Mouse (Mus musculus): Measurements from ENCODE around the gene Apaf1. TPM values are rescaled to one million over a fixed set of nuclear protein-coding genes. Genes with fewer than 3 reads are reported as not detected.

Apaf1 gene
- polyA plus RNA-seq, 1 experiment from 2014 or later, result 31.6 TPM

DNA sequence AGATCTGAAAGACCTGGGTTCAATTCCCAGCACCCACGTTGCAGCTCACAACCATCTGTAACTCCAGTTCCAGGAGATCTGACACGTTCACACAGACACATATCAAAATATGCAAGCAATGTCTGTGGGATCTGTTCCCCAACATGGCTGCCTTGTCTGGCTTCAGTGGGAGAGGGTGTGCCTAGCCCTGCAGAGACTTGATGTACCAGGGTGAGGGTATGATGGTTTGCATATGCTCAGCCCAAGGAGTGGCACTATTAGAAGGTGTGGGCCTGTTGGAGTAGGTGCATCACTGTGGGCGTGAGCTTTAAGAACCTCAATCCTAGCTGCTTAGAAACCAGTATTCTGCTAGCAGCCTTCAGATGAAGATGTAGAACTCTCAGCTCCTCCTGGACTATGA lies 23.4 kb upstream of the Apaf1 start:
- H3K9ac ChIP-seq, result no peak overlapping the region
- no peaks in the 10 kb centered on the region for H3K36me3 ChIP-seq (replicated peaks)
- H3K9me3 ChIP-seq, result no peaks in the 10 kb centered on the region
- no peak overlapping the region for H3K4me3 ChIP-seq (replicated peaks)
- 83% methylated on average over 3 of the region's 3 CpGs for WGBS
- no peaks in the 10 kb centered on the region for H3K4me1 ChIP-seq
- ATAC-seq (ENCODE audit: low FRiP score), result no peak
- no peak overlapping the region for H3K4me2 ChIP-seq
- H3K27ac ChIP-seq, result no peak overlapping the region
- no peaks in the 10 kb centered on the region for H3K27me3 ChIP-seq

DNA sequence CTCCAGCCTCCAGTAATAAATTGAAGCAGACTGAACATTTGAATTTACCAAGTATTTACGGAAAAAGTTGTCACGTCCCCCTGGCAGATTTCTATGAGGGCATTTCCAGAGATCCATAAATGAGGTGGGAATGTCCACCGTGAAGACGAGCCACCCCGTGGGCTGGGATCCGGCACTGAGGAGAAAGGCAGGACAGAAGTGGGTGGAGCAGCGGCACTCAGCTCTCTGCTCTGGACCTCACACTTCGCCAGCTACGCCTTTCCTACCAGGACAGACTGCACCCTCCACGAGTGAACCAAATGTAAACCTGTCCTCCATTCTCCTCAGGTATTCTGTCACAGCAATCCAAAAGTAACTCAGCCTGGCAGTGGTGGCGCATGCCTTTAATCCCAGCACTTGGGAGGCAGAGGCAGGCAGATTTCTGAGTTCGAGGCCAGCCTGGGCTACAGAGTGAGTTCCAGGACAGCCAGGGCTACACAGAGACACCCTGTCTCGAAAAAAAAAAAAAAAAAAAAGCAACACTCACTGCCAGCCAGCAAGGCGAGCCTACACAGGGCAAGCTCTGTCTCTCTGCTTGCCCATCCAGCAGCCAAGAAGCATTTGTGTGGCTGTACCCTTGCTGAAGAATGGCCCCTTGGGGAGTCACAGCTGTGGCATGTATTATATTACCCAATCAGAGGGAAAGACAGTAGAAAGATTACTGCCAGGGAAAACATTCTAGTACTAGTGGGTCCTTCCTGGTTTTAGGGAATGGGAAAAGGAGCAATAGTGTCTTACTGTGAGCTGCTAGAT lies 20.4 kb upstream of the Apaf1 start:
- Histone ChIP-seq H3K9ac (no peak overlapping the region), H3K27ac (no peak overlapping the region), H3K9me3 (no peaks in the 10 kb centered on the region), H3K4me3 (replicated peaks) (no peak overlapping the region), H3K27me3 (no peaks in the 10 kb centered on the region), H3K4me1 (no peaks in the 10 kb centered on the region), H3K4me2 (no peak overlapping the region), H3K36me3 (replicated peaks) (0 out of 2 replicates have a peak, but pooled peaks cover 1% of the 10 kb centered on the region)
- no peak for ATAC-seq (ENCODE audit: low FRiP score)
- WGBS, result 92% methylated on average over 14 of the region's 14 CpGs

DNA sequence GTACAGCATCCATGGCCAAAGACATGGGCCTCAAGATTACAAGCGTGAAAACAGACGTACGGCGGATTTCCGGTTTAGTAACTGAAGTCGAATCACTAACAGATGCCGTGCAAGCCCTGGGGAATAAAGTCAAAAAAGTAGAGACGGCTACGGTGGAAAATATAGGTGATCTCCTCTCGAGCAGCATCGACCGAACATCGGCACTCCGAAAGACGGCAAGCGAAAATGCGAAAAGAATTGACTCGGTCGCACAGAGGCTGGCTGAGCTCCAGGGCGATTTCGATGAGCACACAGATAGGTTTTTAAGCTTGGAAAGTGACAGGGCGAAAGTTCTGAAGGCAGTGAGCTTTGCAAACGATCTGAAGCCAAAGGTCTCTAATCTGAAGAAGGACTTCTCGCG lies 19.4 kb upstream of the Apaf1 start:
- Histone ChIP-seq H3K27me3 (no peaks in the 10 kb centered on the region), H3K4me3 (replicated peaks) (no peak overlapping the region), H3K36me3 (replicated peaks) (0 out of 2 replicates have a peak, but pooled peaks cover 2% of the 10 kb centered on the region), H3K4me1 (no peaks in the 10 kb centered on the region), H3K9ac (no peak overlapping the region), H3K4me2 (no peak overlapping the region), H3K27ac (no peak overlapping the region), H3K9me3 (no peaks in the 10 kb centered on the region)
- 93% methylated on average over 25 of the region's 25 CpGs for WGBS
- no peak for ATAC-seq (ENCODE audit: low FRiP score)

DNA sequence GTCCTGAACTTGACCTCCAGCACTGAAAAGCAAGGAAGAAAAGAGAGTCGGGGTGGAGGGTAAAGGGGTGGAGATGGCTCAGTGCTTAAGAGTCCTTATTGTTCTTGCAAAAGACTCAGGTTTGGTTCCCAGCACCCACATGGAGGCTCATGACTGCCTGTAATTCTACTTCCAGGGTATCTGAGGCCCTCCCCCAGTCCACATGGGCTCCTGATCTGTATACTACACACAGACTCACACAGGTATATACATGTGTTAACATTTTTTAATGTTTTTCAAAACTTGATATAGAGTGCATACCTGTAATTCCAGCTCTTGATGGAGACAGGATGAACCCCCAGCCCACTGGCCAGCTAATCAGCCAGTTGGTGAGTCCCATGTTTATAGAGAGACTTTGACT lies 17.5 kb upstream of the Apaf1 start:
- Histone ChIP-seq H3K27ac (no peak overlapping the region), H3K4me2 (no peak overlapping the region), H3K9ac (no peak overlapping the region), H3K36me3 (replicated peaks) (0 out of 2 replicates have a peak, but pooled peaks cover 2% of the 10 kb centered on the region), H3K4me1 (no peaks in the 10 kb centered on the region), H3K27me3 (no peaks in the 10 kb centered on the region), H3K4me3 (replicated peaks) (no peak overlapping the region), H3K9me3 (no peaks in the 10 kb centered on the region)
- 58% methylated on average over 1 of the region's 1 CpGs for WGBS
- no peak for ATAC-seq (ENCODE audit: low FRiP score)

DNA sequence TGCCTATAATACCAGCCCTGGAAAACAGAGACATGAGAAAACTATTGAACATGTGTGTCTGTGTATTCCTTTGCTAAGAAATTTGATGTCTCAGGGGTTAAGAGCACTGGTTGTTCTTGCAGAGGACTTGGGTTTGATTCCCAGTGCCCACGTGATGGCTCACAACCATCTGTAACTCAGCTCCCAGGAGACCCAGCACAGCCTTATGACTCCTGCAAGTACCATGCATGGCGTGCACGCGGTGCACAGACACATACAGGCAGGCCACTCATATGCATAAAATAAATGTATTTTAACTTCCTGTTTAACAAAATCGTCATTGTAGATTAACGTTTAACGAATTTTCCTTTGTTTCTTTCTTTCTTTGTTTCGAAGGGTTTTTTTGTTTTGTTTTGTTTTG lies 15.5 kb upstream of the Apaf1 start:
- 0 out of 2 replicates have a peak, but pooled peaks cover 7% of the 10 kb centered on the region for H3K36me3 ChIP-seq (replicated peaks)

DNA sequence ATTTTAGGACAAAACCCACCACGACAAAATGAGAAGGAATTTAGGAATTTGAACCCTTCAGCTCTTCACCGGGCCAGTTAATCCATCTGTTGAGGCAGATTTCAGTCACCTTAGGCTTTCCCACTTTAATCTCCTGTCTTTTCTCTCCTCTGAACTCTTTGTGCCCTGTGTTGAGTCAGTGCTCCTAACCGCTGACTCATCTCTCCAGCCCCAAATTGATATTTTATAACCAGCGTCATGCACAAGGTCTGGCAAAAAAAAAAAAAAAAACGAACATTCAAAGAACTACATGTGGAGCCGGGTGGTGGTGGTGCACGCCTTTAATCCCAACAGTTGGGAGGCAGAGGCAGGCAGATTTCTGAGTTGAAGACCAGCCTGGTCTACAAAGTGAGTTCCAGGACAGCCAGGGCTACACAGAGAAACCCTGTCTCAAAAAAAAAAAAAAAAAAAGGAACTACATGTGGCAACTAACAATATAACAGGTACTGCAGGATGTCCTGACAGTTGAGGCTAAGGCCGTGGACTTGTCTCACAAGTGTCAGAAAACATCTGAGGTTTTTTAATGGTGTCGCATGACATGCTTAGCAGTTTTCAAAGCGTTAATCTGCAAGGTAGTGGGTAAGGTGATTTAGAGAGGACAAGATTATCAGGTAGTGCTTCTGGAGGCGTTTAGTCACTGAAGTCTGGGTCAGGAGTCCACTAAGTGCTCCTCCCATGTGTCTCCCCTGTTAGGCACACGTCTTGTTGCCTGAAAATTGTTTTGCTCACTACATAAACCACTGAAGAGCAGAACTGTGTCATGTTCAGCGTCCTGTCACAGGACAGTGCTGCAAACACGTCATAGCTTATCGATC lies 11.9 kb upstream of the Apaf1 start:
- WGBS, result 92% methylated on average over 15 of the region's 15 CpGs
- H3K27ac ChIP-seq, result no peak overlapping the region
- H3K9me3 ChIP-seq, result no peaks in the 10 kb centered on the region
- no peaks in the 10 kb centered on the region for H3K4me1 ChIP-seq
- no peak for ATAC-seq (ENCODE audit: low FRiP score)
- H3K4me2 ChIP-seq, result no peak overlapping the region
- 0 out of 2 replicates have a peak, but pooled peaks cover 7% of the 10 kb centered on the region for H3K36me3 ChIP-seq (replicated peaks)
- no peaks in the 10 kb centered on the region for H3K27me3 ChIP-seq
- H3K9ac ChIP-seq, result no peak overlapping the region
- H3K4me3 ChIP-seq (replicated peaks), result no peak overlapping the region

More for the DNA sequence above, 15.5 kb upstream of the Apaf1 start:
- Histone ChIP-seq H3K27me3 (no peaks in the 10 kb centered on the region), H3K4me2 (no peak overlapping the region), H3K9me3 (no peaks in the 10 kb centered on the region), H3K27ac (no peak overlapping the region), H3K4me1 (no peaks in the 10 kb centered on the region), H3K4me3 (replicated peaks) (no peak overlapping the region), H3K9ac (no peak overlapping the region)
- no peak for ATAC-seq (ENCODE audit: low FRiP score)
- WGBS, result 92% methylated on average over 8 of the region's 8 CpGs

DNA sequence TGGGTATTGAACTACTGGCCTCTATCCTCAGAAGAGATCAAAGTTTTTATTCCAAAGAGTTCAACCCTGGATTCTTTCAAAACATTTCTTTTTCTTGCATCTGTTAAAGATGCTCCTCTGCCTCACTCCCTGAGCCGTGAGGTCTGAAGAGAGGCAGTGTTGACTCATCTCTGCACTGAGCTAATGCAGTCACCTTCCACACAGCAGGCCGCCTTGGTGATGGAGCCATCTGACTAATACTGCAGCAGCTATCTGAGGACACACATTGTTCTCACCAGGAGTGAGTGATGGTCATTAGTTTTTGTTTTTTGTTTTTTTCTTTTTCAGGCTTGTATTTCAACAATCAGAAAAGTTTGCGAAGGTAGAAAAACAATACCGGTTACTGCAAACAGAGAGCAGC lies 10.2 kb upstream of the Apaf1 start:
- H3K9ac ChIP-seq, result no peak overlapping the region
- no peak overlapping the region for H3K4me2 ChIP-seq
- 90% methylated on average over 4 of the region's 4 CpGs for WGBS
- H3K36me3 ChIP-seq (replicated peaks), result 0 out of 2 replicates have a peak, but pooled peaks cover 5% of the 10 kb centered on the region
- H3K9me3 ChIP-seq, result no peaks in the 10 kb centered on the region
- no peak overlapping the region for H3K4me3 ChIP-seq (replicated peaks)
- H3K27ac ChIP-seq, result no peak overlapping the region
- H3K4me1 ChIP-seq, result no peaks in the 10 kb centered on the region
- no peaks in the 10 kb centered on the region for H3K27me3 ChIP-seq
- ATAC-seq (ENCODE audit: low FRiP score), result no peak

DNA sequence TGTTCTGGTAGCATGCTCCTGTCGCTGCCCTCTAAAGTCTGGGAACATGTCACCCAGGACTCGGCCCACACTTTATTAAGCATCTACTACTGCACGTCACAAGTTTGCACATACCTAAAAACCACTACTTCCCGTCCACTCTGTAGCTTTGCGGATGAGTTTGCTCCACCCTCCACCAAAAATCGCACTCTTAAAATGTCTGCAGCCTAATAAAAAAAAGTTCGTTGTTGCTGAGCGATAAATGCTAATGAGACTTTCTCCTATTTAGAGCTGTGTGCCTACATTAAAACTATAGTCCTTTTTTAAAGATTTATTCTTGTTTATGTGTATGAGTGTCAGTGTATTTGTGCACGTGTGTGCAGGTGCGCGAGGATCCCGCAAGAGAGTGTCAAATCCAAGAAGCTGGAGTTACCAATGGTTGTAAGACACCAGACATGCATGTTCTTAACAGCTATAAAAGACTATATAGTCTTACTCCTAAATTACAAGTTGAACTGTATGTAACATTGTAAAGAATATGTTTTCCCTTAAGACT lies 890 bp upstream of the Apaf1 start:
- H3K36me3 ChIP-seq (replicated peaks), result peaks cover 7% of the 10 kb centered on the region; the same call in 1 of the 2 replicates
- ATAC-seq (ENCODE audit: low FRiP score), result no peak
- 53% methylated on average over 12 of the region's 12 CpGs for WGBS
- H3K9ac ChIP-seq, result peak overlapping the region; percentile 68
- no peaks in the 10 kb centered on the region for H3K9me3 ChIP-seq
- peak overlapping the region; percentile 90 for H3K4me3 ChIP-seq (replicated peaks)
- peaks cover 6% of the 10 kb centered on the region for H3K4me1 ChIP-seq
- H3K27me3 ChIP-seq, result no peaks in the 10 kb centered on the region
- peak overlapping the region; percentile 53; the same call in 1 of the 2 replicates for H3K27ac ChIP-seq
- peak overlapping the region; percentile 70 for H3K4me2 ChIP-seq

DNA sequence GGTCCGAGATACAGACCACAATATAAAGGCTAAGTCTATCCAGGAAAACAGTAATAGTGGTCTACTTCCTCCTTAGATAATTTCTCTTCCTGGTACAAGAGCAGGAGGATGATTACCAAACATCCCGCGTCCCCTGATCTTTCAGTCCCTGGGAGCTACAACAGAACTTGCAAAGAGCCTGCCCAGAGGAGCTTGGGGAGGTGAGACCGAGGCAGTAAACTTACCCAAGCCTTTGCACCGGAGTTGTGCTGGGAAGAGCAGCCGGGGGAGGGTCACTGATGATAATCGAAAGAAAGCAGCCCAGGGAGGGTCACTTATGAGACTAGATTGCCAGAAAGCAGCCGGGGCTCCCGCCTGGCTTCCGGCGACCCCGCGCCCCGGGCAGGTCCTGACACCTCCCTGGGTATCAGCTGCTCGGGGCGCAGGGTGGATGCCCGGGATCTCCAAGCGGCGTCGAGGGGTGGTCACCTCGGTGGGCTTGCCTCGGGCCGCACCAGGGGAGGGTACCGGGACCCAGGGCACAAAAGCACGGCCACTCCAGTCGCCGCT lies 537 bp downstream of the Apaf1 start:
- H3K4me3 ChIP-seq (replicated peaks), result peak overlapping the region; percentile 90
- H3K9me3 ChIP-seq, result no peaks in the 10 kb centered on the region
- H3K4me2 ChIP-seq, result peak overlapping the region; percentile 70
- H3K9ac ChIP-seq, result peak overlapping the region; percentile 87
- WGBS, result under 1% methylated on average over 27 of the region's 27 CpGs
- peaks cover 6% of the 10 kb centered on the region for H3K4me1 ChIP-seq
- H3K36me3 ChIP-seq (replicated peaks), result peaks cover 18% of the 10 kb centered on the region
- H3K27ac ChIP-seq, result peak overlapping the region; percentile 87
- no peak; the same call in 1 of the 2 replicates for ATAC-seq (ENCODE audit: low FRiP score)
- no peaks in the 10 kb centered on the region for H3K27me3 ChIP-seq

DNA sequence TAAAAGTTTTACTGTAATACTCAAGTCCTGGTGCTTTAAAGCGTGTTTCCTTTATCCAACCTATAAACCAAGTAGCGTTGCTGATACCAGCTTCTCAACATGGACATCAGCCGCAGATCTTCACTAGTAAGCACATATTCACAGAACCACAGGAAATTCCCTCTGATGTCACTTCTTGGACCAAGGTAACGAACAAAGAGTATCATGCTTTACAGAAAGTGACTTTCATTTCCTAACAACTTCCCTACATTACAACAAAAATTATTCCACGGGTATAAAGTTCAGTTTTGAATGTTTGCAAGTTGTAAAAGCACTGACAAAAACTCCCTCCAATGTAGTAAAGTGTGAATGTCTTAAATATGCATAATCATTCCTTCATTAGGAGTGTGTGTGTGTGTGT lies 2.0 kb downstream of the Apaf1 start:
- H3K9me3 ChIP-seq, result no peaks in the 10 kb centered on the region
- ATAC-seq (ENCODE audit: low FRiP score), result no peak
- H3K4me2 ChIP-seq, result no peak overlapping the region
- WGBS, result 90% methylated on average over 5 of the region's 5 CpGs
- no peaks in the 10 kb centered on the region for H3K27me3 ChIP-seq
- H3K27ac ChIP-seq, result no peak overlapping the region
- H3K4me1 ChIP-seq, result peaks cover 6% of the 10 kb centered on the region
- H3K36me3 ChIP-seq (replicated peaks), result peaks cover 30% of the 10 kb centered on the region
- no peak overlapping the region for H3K4me3 ChIP-seq (replicated peaks)
- H3K9ac ChIP-seq, result no peak overlapping the region

DNA sequence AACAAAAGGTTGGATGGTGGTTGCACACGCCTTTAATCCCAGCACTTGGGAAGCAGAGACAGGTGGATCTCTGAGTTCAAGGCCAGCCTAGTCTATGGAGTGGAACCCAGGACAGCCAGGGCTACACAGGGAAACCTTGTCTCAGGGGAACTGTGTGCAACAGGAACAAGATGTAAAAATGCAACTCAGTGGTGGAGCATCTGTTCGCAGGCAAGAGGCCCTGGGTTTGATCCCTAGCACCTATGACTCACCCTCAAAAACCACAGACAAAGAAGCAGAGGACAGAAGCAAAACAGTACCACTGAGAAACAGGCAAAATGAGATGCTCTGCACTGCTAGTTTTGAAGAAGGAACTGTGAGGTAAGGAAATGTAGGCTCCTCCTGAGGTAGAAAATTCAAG lies 5.9 kb downstream of the Apaf1 start:
- ATAC-seq (ENCODE audit: low FRiP score), result no peak
- Histone ChIP-seq H3K27ac (no peak overlapping the region), H3K36me3 (replicated peaks) (peaks cover 42% of the 10 kb centered on the region), H3K4me3 (replicated peaks) (no peak overlapping the region), H3K4me2 (no peak overlapping the region), H3K4me1 (peaks cover 3% of the 10 kb centered on the region; the same call in 1 of the 2 replicates), H3K9me3 (no peaks in the 10 kb centered on the region), H3K9ac (no peak overlapping the region), H3K27me3 (no peaks in the 10 kb centered on the region)
- 90% methylated on average over 2 of the region's 2 CpGs for WGBS

DNA sequence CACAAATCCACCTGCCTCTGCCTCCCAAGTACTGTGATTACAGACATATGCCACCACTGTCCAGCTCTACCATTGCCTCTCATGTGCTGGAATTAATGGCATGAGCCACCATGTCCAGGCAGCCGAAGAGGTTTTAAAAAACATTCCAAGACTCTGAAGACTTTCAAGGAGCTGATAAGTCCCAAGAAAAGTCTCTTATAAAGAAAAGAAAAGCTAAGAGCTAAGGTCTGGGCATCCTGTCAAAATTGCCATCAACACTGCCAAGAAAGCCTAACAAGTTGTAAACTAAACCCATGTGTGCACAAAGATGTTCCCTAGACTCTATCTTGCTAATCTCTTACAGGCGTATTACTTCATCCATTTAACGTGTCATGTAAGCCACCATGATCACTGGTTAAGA lies 9.2 kb downstream of the Apaf1 start:
- Histone ChIP-seq H3K4me2 (no peak overlapping the region), H3K9ac (no peak overlapping the region), H3K9me3 (no peaks in the 10 kb centered on the region), H3K27me3 (no peaks in the 10 kb centered on the region), H3K4me1 (no peaks in the 10 kb centered on the region), H3K36me3 (replicated peaks) (peaks cover 41% of the 10 kb centered on the region), H3K4me3 (replicated peaks) (no peak overlapping the region), H3K27ac (no peak overlapping the region)
- WGBS, result 88% methylated on average over 3 of the region's 3 CpGs
- ATAC-seq (ENCODE audit: low FRiP score), result no peak
